Mouse (Mus musculus) embryonic facial prominence, embryonic 11.5 days (tissue): ENCODE results near the gene Aftph. TPM values are rescaled to one million over a fixed set of nuclear protein-coding genes. Genes with fewer than 3 reads are reported as not detected.

Experiments
- ATAC-seq: fragments of 200-750 bp; cut with Nextera tagmentation; replicated peaks from 2 replicates; pipeline ENCODE4 v1.8.0; 2017; ENCODE audit warnings: low read depth; ENCODE audit not compliant: insufficient number of reproducible peaks, low FRiP score, low TSS enrichment
- DNase-seq: peaks from one replicate; pipeline ENCODE4 v3.0.0-alpha.2; 2015; ENCODE audit warnings: low spot score
- H3K27ac ChIP-seq: fragments of 300-500 bp; sonication (generic); replicated peaks from 2 replicates; pipeline ENCODE4 v1.5.1; 2014; ENCODE audit warnings: mild to moderate bottlenecking, low read depth, low read length, control low read depth
- H3K27me3 ChIP-seq: fragments of 300-500 bp; sonication (generic); 2 replicates; pipeline ENCODE4 v1.6.1; 2014; ENCODE audit warnings: mild to moderate bottlenecking, low read length, moderate library complexity, mixed read lengths; ENCODE audit not compliant: control insufficient read depth, insufficient read depth
- H3K36me3 ChIP-seq: fragments of 300-500 bp; sonication (generic); replicated peaks from 2 replicates; pipeline ENCODE4 v1.6.1; 2014; ENCODE audit warnings: low read depth, mild to moderate bottlenecking, low read length, moderate library complexity, mixed read lengths; ENCODE audit not compliant: control insufficient read depth, insufficient read depth
- H3K4me1 ChIP-seq: fragments of 300-500 bp; sonication (generic); 2 replicates; pipeline ENCODE4 v1.6.1; 2014; ENCODE audit warnings: low read length, mixed read lengths; ENCODE audit not compliant: control insufficient read depth, insufficient read depth
- H3K4me2 ChIP-seq: fragments of 300-500 bp; sonication (generic); 2 replicates; pipeline ENCODE4 v1.6.1; 2014; ENCODE audit warnings: low read depth, mild to moderate bottlenecking, control low read depth, low read length, moderate library complexity
- H3K4me3 ChIP-seq: fragments of 300-500 bp; sonication (generic); 2 replicates; pipeline ENCODE4 v1.5.1; 2014; ENCODE audit warnings: low read depth, low read length, control low read depth
- H3K9ac ChIP-seq: fragments of 300-500 bp; sonication (generic); replicated peaks from 2 replicates; pipeline ENCODE4 v1.6.1; 2014; ENCODE audit warnings: mild to moderate bottlenecking, control low read depth, low read length
- H3K9me3 ChIP-seq: fragments of 300-500 bp; sonication (generic); replicated peaks from 2 replicates; pipeline ENCODE4 v1.6.1; 2016; ENCODE audit warnings: mild to moderate bottlenecking, low read length, inconsistent platforms, mixed read lengths; ENCODE audit not compliant: control insufficient read depth
- whole genome bisulfite sequencing: fragments of 180-500 bp; shearing (Covaris S2); extraction: QIAGEN DNeasy Blood & Tissue Kit; methylation state at CpG from one replicate; pipeline ENCODE4 v1.1.7; 2014; 5-methylcytosine and 5-hydroxymethylcytosine counted together
- polyA plus RNA-seq: library from polyadenylated mRNA; unstranded; fragments of >200 nt; fragmentation: Nextera tagmentation; extraction: Ambion mirVana; gene quantifications from 2 replicates; pipeline ENCODE4 v1.2.1, GENCODE M21; 2014

Aftph gene
- polyA plus RNA-seq, 1 experiment from 2014 or later, result 21.4 TPM

DNA sequence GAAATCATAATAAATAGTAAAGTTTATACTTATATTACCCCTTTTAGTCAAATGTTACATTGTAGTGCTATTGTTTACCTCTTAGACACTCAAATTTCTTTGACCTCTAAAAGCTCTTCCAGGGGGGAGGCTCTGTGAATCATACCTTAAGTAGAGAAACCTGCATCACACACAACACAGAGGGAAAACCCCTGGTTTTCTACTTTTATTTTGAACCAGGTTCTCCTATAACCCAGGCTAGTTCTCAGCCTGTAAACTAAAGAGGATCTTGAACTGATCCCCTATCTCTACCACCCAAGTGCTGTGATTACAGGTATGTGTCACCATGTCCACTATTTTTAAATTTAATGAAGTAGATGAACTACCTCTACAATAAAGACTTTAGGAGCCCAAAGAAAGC is 2.0 kb upstream of the Aftph start:
- ATAC-seq (no peak), DNase-seq (no peak)
- Histone ChIP-seq H3K9me3 (no peaks in the 10 kb centered on the region), H3K36me3 (no peaks in the 10 kb centered on the region), H3K27ac (no peak overlapping the region), H3K9ac (no peak overlapping the region), H3K27me3 (no peaks in the 10 kb centered on the region), H3K4me1 (no peaks in the 10 kb centered on the region), H3K4me2 (no peak overlapping the region), H3K4me3 (no peak overlapping the region)

DNA sequence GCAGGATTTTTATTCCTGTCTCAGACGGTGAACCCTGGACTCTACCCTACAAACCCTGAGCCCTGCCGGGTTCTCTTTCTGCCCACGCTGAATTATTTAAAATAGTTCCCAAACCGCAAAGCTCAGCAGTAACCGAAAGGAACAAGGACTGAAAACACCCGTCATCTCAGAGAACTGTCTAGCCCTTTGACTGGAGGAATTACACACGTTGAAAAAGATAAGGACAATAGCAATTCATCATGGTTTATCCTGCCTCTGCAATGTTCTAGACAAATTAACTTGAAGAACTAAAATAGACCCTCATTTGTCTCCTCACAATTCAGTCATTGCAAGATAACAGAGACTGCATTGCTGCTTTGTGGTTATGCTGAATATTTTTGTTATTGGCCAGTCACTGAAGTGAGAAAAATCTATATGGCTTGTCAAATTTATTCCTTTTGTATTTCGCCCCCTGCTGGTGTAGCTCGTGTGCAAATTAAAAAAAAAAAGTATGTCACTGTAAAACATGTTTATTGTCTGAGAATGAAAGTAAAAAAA is 1.0 kb upstream of the Aftph start:
- no peaks in the 10 kb centered on the region for H3K27me3 ChIP-seq

DNA sequence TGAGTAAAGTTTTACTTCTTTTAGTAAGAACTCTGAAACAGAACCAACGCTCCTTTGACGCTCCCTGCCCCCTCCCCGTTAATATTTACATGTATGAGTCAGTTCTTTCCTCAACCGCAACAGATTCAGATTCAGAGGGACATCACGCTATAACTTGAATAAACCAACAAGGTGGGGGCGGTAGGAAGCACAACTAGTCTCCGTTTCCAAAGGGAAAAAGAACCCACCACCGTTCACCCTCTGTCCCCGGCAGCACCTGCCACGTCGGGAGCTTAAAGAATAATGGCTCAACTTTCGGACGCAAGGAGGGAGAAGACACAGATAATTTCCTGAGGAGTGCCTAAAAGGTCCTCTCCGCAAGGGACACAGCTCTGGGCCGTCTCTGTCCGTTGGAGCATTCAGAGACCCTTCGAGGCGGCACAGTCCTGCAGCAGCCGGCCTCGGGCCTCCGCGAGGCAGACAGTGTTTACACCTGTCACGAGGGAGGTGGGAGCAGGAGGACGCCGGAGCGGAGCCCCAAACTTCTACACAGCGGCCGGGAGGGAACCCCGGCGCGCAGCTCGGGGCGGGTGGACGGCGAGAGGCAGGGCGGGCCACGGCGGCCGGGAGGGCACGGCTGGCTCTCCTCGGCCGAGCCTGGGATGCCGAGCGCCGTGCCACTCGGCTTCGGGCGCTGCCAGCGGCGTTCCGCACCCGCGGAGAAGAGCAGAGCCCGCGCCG is 748 bp downstream of the Aftph start:
- no peaks in the 10 kb centered on the region for H3K4me1 ChIP-seq
- peak; percentile 43 for DNase-seq
- no peaks in the 10 kb centered on the region for H3K9me3 ChIP-seq
- ATAC-seq, result peak; percentile 34
- WGBS, result under 1% methylated on average over 56 of the region's 56 CpGs
- H3K4me3 ChIP-seq, result peak overlapping the region; percentile 97
- no peaks in the 10 kb centered on the region for H3K27me3 ChIP-seq
- H3K4me2 ChIP-seq, result peak overlapping the region; percentile 89
- H3K27ac ChIP-seq, result peak overlapping the region; percentile 81
- no peaks in the 10 kb centered on the region for H3K36me3 ChIP-seq
- H3K9ac ChIP-seq, result peak overlapping the region; percentile 69

More for the DNA sequence above, 1.0 kb upstream of the Aftph start:
- H3K4me1 ChIP-seq, result no peaks in the 10 kb centered on the region
- H3K36me3 ChIP-seq, result no peaks in the 10 kb centered on the region
- peak overlapping the region; percentile 97 for H3K4me3 ChIP-seq
- peak overlapping the region; percentile 81 for H3K27ac ChIP-seq
- DNase-seq (peak; percentile 85), ATAC-seq (no peak)
- H3K9me3 ChIP-seq, result no peaks in the 10 kb centered on the region
- H3K4me2 ChIP-seq, result peak overlapping the region; percentile 89
- H3K9ac ChIP-seq, result peak overlapping the region; percentile 64
- under 1% methylated on average over 9 of the region's 9 CpGs for WGBS

DNA sequence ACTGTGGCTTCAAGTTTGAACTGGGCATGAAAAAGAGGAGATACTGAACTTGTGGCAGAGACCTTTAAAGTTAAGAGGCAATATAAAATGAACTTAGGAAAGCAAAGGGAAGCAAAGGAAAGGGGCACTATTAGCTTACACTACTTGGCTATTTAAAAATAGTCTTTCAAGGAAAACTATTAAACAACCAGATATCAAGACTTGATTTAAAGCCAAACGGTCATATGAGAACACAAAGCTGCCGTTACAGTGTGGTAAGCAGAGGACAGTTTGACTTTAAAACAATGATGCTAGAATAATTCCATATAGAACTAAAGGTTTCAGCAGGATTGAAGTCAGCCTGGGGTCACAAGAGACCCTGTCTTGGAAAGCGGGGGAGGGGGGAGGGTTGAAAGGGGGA is 7.3 kb downstream of the Aftph start:
- no peak for ATAC-seq
- Histone ChIP-seq H3K4me2 (no peak overlapping the region), H3K4me3 (no peak overlapping the region), H3K9me3 (no peaks in the 10 kb centered on the region), H3K36me3 (no peaks in the 10 kb centered on the region), H3K4me1 (no peaks in the 10 kb centered on the region), H3K27ac (no peak overlapping the region), H3K27me3 (no peaks in the 10 kb centered on the region), H3K9ac (no peak overlapping the region)
- WGBS, result 72% methylated on average over 3 of the region's 3 CpGs
- DNase-seq, result no peak

DNA sequence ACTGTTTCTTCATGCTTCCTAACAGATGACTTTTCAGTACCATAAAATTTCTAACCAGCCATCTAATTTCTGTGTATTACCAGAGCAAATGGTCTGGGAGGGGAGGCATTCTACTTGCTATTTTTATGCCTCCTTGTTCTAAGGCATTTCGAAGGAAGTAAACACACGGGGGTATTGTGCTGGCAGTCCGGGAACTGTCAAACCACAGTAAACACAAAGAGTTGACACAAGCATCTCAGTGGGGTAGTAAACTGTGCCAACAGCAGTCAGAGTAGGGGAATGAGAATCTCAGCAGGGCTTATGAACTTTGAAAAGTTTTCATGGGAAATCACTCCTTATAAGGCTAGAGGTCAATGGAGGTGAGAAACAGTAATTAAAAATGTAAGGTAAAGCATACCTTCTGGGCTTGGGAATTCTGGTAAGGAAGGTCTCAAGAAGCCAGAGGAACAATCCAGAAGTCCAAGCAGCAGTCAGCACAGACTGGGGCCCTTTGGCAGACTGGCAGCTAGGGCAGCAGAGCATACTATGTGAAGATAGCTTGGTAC is 7.8 kb downstream of the Aftph start:
- H3K36me3 ChIP-seq, result no peaks in the 10 kb centered on the region
- no peak overlapping the region for H3K27ac ChIP-seq
- DNase-seq (no peak), ATAC-seq (no peak)
- H3K4me1 ChIP-seq, result no peaks in the 10 kb centered on the region
- WGBS, result 64% methylated on average over 3 of the region's 3 CpGs
- H3K4me3 ChIP-seq, result no peak overlapping the region
- no peaks in the 10 kb centered on the region for H3K27me3 ChIP-seq
- H3K9ac ChIP-seq, result no peak overlapping the region
- H3K4me2 ChIP-seq, result no peak overlapping the region
- H3K9me3 ChIP-seq, result no peaks in the 10 kb centered on the region

DNA sequence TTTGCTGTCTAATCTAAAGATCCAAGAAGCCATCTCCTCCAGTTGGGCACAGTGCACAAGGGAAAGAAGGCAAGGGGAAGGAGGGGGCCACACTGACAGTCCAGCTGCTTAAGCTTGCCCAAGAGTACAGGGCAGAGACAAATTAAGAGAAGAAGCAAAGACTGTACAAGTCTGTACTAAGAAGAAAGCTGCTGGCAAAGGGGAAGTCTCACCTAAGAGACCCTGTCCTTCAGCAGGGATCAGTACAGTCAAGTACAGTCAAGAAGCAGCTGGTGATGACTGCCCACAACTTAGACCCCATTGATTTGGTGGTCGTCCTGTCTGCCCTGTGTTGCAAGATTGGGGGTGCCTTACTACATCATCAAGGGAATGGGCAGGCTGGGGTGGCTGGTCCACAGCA is 12.0 kb downstream of the Aftph start:
- 86% methylated on average over 1 of the region's 1 CpGs for whole genome bisulfite sequencing
- H3K4me3 ChIP-seq, result no peak overlapping the region
- H3K27me3 ChIP-seq, result no peaks in the 10 kb centered on the region
- H3K9ac ChIP-seq, result no peak overlapping the region
- no peak overlapping the region for H3K27ac ChIP-seq
- H3K9me3 ChIP-seq, result no peaks in the 10 kb centered on the region
- H3K4me2 ChIP-seq, result no peak overlapping the region
- H3K36me3 ChIP-seq, result no peaks in the 10 kb centered on the region; the same call in 1 of the 2 replicates
- DNase-seq, result no peak
- no peaks in the 10 kb centered on the region for H3K4me1 ChIP-seq
- ATAC-seq, result no peak

DNA sequence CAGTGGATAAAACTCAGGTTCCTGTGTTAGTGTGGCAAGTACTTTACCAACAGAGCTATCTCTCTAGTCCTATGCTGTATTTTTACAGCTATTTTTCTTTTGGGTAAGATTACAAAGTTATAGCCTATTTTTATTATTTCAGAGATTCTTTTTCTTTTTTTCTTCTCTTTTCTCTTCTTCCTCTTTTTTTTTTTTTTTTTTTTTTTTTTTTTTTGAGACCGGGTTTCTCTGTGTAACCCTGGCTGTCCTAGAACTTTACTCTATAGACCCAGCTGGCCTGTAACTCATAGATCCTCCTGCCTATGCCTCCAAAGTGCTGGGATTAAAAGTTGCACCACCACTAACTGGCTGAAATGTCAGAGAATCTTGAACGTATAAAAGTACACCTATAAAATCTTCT is 13.3 kb downstream of the Aftph start:
- ATAC-seq, result no peak
- 86% methylated on average over 2 of the region's 2 CpGs for WGBS
- H3K27ac ChIP-seq, result no peak overlapping the region

DNA sequence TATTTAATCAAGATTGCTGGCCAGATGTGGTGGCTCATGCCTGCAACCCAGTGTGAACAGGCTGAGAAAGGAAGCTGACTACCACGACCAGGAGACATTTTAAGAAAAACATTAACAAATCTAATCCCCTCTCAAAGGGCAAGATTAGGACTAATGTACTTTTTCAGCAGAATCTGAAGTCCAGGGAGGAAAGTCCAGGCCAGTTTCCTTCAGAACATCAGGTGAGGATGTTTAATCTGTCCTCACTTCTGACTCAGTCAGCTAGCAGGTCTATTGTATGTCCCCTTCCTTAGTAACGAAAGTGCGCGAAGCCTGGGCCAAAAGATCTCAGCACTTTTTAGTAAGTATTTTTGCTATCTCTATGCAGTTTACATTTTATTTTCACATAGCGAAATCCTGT is 17.8 kb downstream of the Aftph start:
- Histone ChIP-seq H3K4me2 (no peak overlapping the region), H3K4me3 (no peak overlapping the region), H3K36me3 (no peaks in the 10 kb centered on the region; the same call in 1 of the 2 replicates), H3K9ac (no peak overlapping the region), H3K27ac (no peak overlapping the region), H3K27me3 (no peaks in the 10 kb centered on the region), H3K9me3 (no peaks in the 10 kb centered on the region), H3K4me1 (no peaks in the 10 kb centered on the region)
- DNase-seq (no peak), ATAC-seq (no peak)
- 89% methylated on average over 5 of the region's 5 CpGs for WGBS

More for the DNA sequence above, 13.3 kb downstream of the Aftph start:
- H3K4me2 ChIP-seq, result no peak overlapping the region
- H3K27me3 ChIP-seq, result no peaks in the 10 kb centered on the region
- no peak overlapping the region for H3K9ac ChIP-seq
- H3K9me3 ChIP-seq, result no peaks in the 10 kb centered on the region
- H3K36me3 ChIP-seq, result no peaks in the 10 kb centered on the region; the same call in 1 of the 2 replicates
- H3K4me1 ChIP-seq, result no peaks in the 10 kb centered on the region
- DNase-seq, result no peak
- no peak overlapping the region for H3K4me3 ChIP-seq
